Mouse (Mus musculus): Measurements from ENCODE around the gene Slc12a4.

- TF ChIP-seq CTCF (IDR thresholded peaks at IDR 0.05; ENCODE audit: low read depth, low read length) (no peak), GATA2 (IDR thresholded peaks at IDR 0.05; ENCODE audit: borderline replicate concordance, low read depth, low read length) (no peak)
Measured at GRCm38 (mm10) chr8:105993226-105993625, 27.3 kb upstream of the Slc12a4 start.
